Mouse (Mus musculus) CH12.LX (cell line): Measurements from ENCODE around the gene Tnnt1.

Experiments
- CTCF ChIP-seq, 2 experiments: IDR thresholded peaks in 1 of 2; conservative IDR thresholded peaks in 1 of 2; 2 replicates each; pipeline ENCODE4 v1.5.1; 2011 to 2012; ENCODE audit warnings: low read depth in 2 of 2, low read length in 2 of 2, improper control_type of control experiment in 1 of 2, inconsistent platforms in 1 of 2, mild to moderate bottlenecking in 1 of 2, moderate library complexity in 1 of 2
- E2F4 ChIP-seq: IDR thresholded peaks from 2 replicates; pipeline ENCODE4 v1.6.1; 2011; ENCODE audit warnings: low read depth, low read length, improper control_type of control experiment; ENCODE audit not compliant: insufficient replicate concordance
- KAT2A ChIP-seq: IDR thresholded peaks from 2 replicates; pipeline ENCODE4 v1.6.1; 2012; ENCODE audit warnings: low read length, improper control_type of control experiment, inconsistent platforms; ENCODE audit not compliant: insufficient replicate concordance
- MAFK ChIP-seq: IDR thresholded peaks from 2 replicates; pipeline ENCODE4 v1.6.1; 2011; ENCODE audit warnings: low read length, improper control_type of control experiment; ENCODE audit not compliant: insufficient replicate concordance
- MAX ChIP-seq: IDR thresholded peaks from 2 replicates; pipeline ENCODE4 v1.6.1; 2011; ENCODE audit warnings: low read length, improper control_type of control experiment
- MEF2A ChIP-seq: IDR thresholded peaks from 2 replicates; pipeline ENCODE4 v1.6.1; 2014; ENCODE audit warnings: low read depth, mild to moderate bottlenecking, inconsistent platforms, low read length, improper control_type of control experiment, borderline replicate concordance
- MYC ChIP-seq: IDR thresholded peaks from 2 replicates; pipeline ENCODE4 v1.6.1; 2011; ENCODE audit warnings: low read depth, mild to moderate bottlenecking, improper control_type of control experiment, low read length
- NRF1 ChIP-seq: IDR thresholded peaks from 2 replicates; pipeline ENCODE4 v1.6.1; 2014; ENCODE audit warnings: low read depth, mild to moderate bottlenecking, inconsistent platforms, low read length, improper control_type of control experiment, moderate library complexity
- POLR2A ChIP-seq: IDR thresholded peaks from 2 replicates; pipeline ENCODE4 v1.6.1; 2011; ENCODE audit warnings: low read depth, mild to moderate bottlenecking, improper control_type of control experiment, low read length
- SMC3 ChIP-seq: IDR thresholded peaks from 2 replicates; pipeline ENCODE4 v1.6.1; 2011; ENCODE audit warnings: low read depth, low read length, improper control_type of control experiment
- TCF12 ChIP-seq: IDR thresholded peaks from 2 replicates; pipeline ENCODE4 v1.6.1; 2014; ENCODE audit warnings: low read depth, mild to moderate bottlenecking, inconsistent platforms, low read length, improper control_type of control experiment
- ZNF384 ChIP-seq: IDR thresholded peaks from 2 replicates; pipeline ENCODE4 v1.6.1; 2012; ENCODE audit warnings: low read depth, low read length, improper control_type of control experiment, inconsistent platforms

- TF ChIP-seq CTCF (conservative IDR thresholded peaks at IDR 0.05 in 1 of 2, IDR thresholded peaks at IDR 0.05 in 1 of 2; ENCODE audit: low read depth in 2 of 2, low read length in 2 of 2) (no peak), MAFK (no peak), TCF12 (no peak), SMC3 (no peak), NRF1 (no peak), MYC (no peak), MAX (no peak), ZNF384 (no peak), KAT2A (no peak), MEF2A (no peak), E2F4 (no peak), POLR2A (no peak)
Observed at GRCm38 (mm10) chr7:4516332-4517050, at the start of gene Tnnt1.
